Mouse (Mus musculus) midbrain, embryonic 13.5 days (tissue): ENCODE data around the gene Pkhd1. TPM values are rescaled to one million over a fixed set of nuclear protein-coding genes. Genes with fewer than 3 reads are reported as not detected.

Experiments used
- ATAC-seq: fragments of 200-750 bp; cut with Nextera tagmentation; 2 replicates; pipeline ENCODE4 v1.8.0; 2017; ENCODE audit warnings: mild to moderate bottlenecking, moderate TSS enrichment, moderate library complexity
- H3K27ac ChIP-seq: fragments of 300-500 bp; sonication (generic); 2 replicates; pipeline ENCODE4 v1.5.1; 2015; ENCODE audit warnings: inconsistent platforms, mild to moderate bottlenecking, moderate library complexity
- H3K27me3 ChIP-seq: fragments of 300-500 bp; sonication (generic); 2 replicates; pipeline ENCODE4 v1.6.1; 2015; ENCODE audit warnings: mild to moderate bottlenecking, inconsistent platforms
- H3K36me3 ChIP-seq: fragments of 300-500 bp; sonication (generic); 2 replicates; pipeline ENCODE4 v1.6.1; 2015; ENCODE audit warnings: mild to moderate bottlenecking, inconsistent platforms
- H3K4me1 ChIP-seq: fragments of 300-500 bp; sonication (generic); replicated peaks from 2 replicates; pipeline ENCODE4 v1.6.1; 2015; ENCODE audit warnings: inconsistent platforms
- H3K4me2 ChIP-seq: fragments of 300-500 bp; sonication (generic); replicated peaks from 2 replicates; pipeline ENCODE4 v1.6.1; 2015; ENCODE audit warnings: moderate library complexity, mild to moderate bottlenecking, inconsistent platforms
- H3K4me3 ChIP-seq: fragments of 300-500 bp; sonication (generic); replicated peaks from 2 replicates; pipeline ENCODE4 v1.5.1; 2015; ENCODE audit warnings: mild to moderate bottlenecking, inconsistent platforms
- H3K9ac ChIP-seq: fragments of 300-500 bp; sonication (generic); replicated peaks from 2 replicates; pipeline ENCODE4 v1.6.1; 2015; ENCODE audit warnings: mild to moderate bottlenecking, inconsistent platforms
- H3K9me3 ChIP-seq: fragments of 300-500 bp; sonication (generic); 2 replicates; pipeline ENCODE4 v1.6.1; 2016; ENCODE audit warnings: mild to moderate bottlenecking, inconsistent platforms
- WGBS: fragments of 180-500 bp; shearing (Covaris S2); methylation state at CpG from one replicate; pipeline ENCODE4 v1.1.7; 2015; 5-methylcytosine and 5-hydroxymethylcytosine counted together
- polyA plus RNA-seq: library from polyadenylated mRNA; unstranded; fragments of >200 nt; fragmentation: Nextera tagmentation; extraction: Ambion mirVana; gene quantifications from 2 replicates; pipeline ENCODE4 v1.2.1, GENCODE M21; 2015

Pkhd1 gene
- polyA plus RNA-seq, 1 experiment from 2014 or later = 0.01 TPM

DNA sequence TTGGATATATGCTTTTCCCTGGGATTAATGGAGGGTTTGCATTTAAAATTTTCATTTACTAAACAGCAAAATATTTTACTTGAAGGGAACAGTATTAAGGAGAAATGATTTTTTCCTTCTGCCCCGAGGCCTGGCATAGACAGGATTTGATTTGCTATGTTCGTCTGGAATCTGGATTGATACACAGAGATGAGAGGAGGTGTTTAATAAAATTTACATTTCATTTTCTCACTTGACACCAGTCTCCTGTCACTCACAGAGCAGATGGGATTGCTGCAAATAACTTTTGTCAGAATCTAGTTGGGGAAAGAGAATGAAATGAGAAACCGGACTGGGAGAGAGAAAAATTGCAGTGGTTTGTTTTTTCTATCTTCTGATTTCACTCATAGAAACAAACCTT, 578.5 kb downstream of the Pkhd1 start:
- Histone ChIP-seq H3K9me3 (no peaks in the 10 kb centered on the region), H3K36me3 (no peaks in the 10 kb centered on the region), H3K9ac (no peak overlapping the region), H3K27ac (no peak overlapping the region), H3K4me2 (no peak overlapping the region), H3K4me1 (no peaks in the 10 kb centered on the region), H3K4me3 (no peak overlapping the region), H3K27me3 (no peaks in the 10 kb centered on the region)
- WGBS = 77% methylated on average over 3 of the region's 3 CpGs
- no peak for ATAC-seq

DNA sequence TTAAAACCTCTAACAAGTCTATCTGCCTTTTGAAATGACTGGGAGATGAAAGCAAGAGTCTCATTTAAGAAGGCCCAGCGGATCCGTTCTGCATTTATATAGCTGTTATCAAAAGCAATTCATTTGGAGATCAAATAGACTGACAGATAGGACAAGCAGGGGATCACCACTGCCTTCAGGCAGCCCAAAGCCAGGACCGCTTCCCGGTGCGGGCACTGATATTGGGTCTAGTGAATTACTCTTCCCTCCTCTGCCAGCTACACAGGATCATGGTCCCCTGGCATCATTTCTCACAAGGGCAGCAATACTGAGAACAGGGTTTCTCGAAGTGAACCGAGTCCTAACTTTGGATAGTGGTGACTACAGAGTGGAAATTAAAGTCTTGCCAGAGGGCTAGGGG, 582.6 kb downstream of the Pkhd1 start:
- Histone ChIP-seq H3K9ac (no peak overlapping the region), H3K36me3 (no peaks in the 10 kb centered on the region), H3K4me2 (no peak overlapping the region), H3K9me3 (no peaks in the 10 kb centered on the region), H3K4me1 (no peaks in the 10 kb centered on the region), H3K27ac (no peak overlapping the region), H3K27me3 (no peaks in the 10 kb centered on the region), H3K4me3 (no peak overlapping the region)
- 70% methylated on average over 7 of the region's 7 CpGs for WGBS
- ATAC-seq = no peak

DNA sequence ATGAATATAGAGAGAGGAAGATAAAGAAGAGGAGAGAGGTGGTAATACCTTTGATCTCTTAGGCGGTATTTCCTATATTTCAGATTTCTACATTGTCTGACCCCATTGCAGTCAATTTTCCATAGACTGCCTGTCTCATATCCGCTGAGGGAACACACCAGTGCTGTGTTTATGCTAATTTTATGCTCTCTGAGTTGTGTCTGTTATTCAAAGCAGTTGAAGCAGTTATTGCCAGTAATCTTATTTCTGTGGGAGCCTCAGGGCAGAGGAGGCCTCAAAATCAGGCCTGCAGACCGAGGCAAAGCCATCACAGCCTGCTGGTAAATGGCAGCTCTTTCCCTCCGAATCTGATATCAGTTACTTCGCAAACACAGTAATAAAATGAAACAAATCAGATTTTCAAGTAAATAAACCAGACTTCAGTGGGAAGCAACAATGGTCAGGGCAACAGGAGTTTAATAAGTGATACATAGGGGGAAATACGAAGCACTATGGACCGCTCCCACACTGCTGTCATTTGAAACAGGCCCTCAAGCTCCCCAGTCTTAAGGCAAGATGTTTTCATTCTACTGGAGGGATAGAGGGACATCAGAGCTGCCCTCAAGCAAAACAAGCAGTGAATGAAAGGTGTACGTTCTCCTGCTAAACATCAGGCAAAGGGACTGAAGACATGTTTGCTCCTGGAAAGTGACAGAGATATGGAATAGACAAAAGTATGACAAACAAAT, 599.5 kb downstream of the Pkhd1 start:
- Histone ChIP-seq H3K9ac (no peak overlapping the region), H3K9me3 (no peaks in the 10 kb centered on the region), H3K4me1 (no peaks in the 10 kb centered on the region), H3K27me3 (no peaks in the 10 kb centered on the region), H3K36me3 (no peaks in the 10 kb centered on the region), H3K4me3 (no peak overlapping the region), H3K4me2 (no peak overlapping the region), H3K27ac (peak overlapping the region; percentile 45)
- peak; percentile 74 for ATAC-seq
- 73% methylated on average over 8 of the region's 8 CpGs for WGBS

DNA sequence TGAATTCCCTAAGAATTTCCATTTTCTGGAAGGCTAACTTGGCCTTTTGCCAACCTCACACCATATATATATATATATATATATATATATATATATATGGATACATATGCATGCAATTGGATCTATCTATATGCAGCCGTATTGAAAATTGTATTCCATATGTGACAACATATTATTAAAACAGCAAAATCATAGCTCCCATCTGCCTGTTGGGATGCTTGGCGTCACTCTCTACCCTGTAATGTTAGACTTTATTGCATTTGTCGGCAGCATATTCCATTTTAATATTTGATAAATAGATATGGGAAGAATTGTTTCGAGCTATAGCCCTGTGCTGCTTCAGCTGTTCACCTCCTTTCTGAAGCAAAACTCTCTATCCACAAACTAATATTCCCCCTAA, 600.2 kb downstream of the Pkhd1 start:
- H3K4me3 ChIP-seq = no peak overlapping the region
- H3K4me1 ChIP-seq = no peaks in the 10 kb centered on the region
- ATAC-seq = no peak
- H3K27ac ChIP-seq = peak overlapping the region; percentile 19; the same call in 1 of the 2 replicates
- no peaks in the 10 kb centered on the region for H3K9me3 ChIP-seq
- H3K27me3 ChIP-seq = no peaks in the 10 kb centered on the region
- no peak overlapping the region for H3K9ac ChIP-seq
- WGBS = 82% methylated on average over 4 of the region's 4 CpGs
- H3K4me2 ChIP-seq = no peak overlapping the region
- H3K36me3 ChIP-seq = no peaks in the 10 kb centered on the region

Other genes starting within 250 kb of the Pkhd1 start
- gene Il17a, start 112.8 kb upstream of the Pkhd1 start, polyA plus RNA-seq = not detected in 2 replicates
- gene Il17f, start 172.6 kb upstream of the Pkhd1 start, polyA plus RNA-seq = 0.30 TPM in 1 of 2 replicates, not detected in the other
- gene Mcm3, start 202.2 kb upstream of the Pkhd1 start, polyA plus RNA-seq = 48.1 and 50.9 TPM in 2 replicates